Mouse (Mus musculus) heart, embryonic 10.5 days (tissue): ENCODE measurements around the gene Sox3. TPM values are rescaled to one million over a fixed set of nuclear protein-coding genes. Genes with fewer than 3 reads are reported as not detected.

Experiments used
- DNase-seq: peaks from one replicate; pipeline ENCODE4 v3.0.0-alpha.2; 2017; ENCODE audit warnings: low spot score
- H3K27ac ChIP-seq: fragments of 300-500 bp; sonication (generic); 2 replicates; pipeline ENCODE4 v1.5.1; 2016; ENCODE audit warnings: mild to moderate bottlenecking
- H3K27me3 ChIP-seq: fragments of 300-500 bp; sonication (generic); 2 replicates; pipeline ENCODE4 v1.6.1; 2016; ENCODE audit warnings: mild to moderate bottlenecking; ENCODE audit not compliant: poor library complexity, insufficient read depth, severe bottlenecking
- H3K36me3 ChIP-seq: fragments of 300-500 bp; sonication (generic); 2 replicates; pipeline ENCODE4 v1.6.1; 2016; ENCODE audit warnings: mild to moderate bottlenecking, moderate library complexity
- H3K4me1 ChIP-seq: fragments of 300-500 bp; sonication (generic); 2 replicates; pipeline ENCODE4 v1.6.1; 2016; ENCODE audit warnings: mild to moderate bottlenecking
- H3K4me3 ChIP-seq: fragments of 300-500 bp; sonication (generic); 2 replicates; pipeline ENCODE4 v1.5.1; 2016; ENCODE audit warnings: mild to moderate bottlenecking, moderate library complexity
- H3K9me3 ChIP-seq: fragments of 300-500 bp; sonication (generic); 2 replicates; pipeline ENCODE4 v1.6.1; 2016; ENCODE audit warnings: mild to moderate bottlenecking, moderate library complexity
- WGBS: fragments of 180-500 bp; shearing (Covaris S2); methylation state at CpG from one replicate; pipeline ENCODE4 v1.1.7; 2016; 5-methylcytosine and 5-hydroxymethylcytosine counted together
- polyA plus RNA-seq: library from polyadenylated mRNA; unstranded; fragments of >200 nt; fragmentation: Nextera tagmentation; extraction: Ambion mirVana; gene quantifications from 2 replicates; pipeline ENCODE4 v1.2.1, GENCODE M21; 2016

Gene Sox3
- 0.24 and 0.51 TPM in 2 replicates for polyA plus RNA-seq

- H3K27me3 ChIP-seq: peaks cover 86% of the 10 kb centered on the region
- no peaks in the 10 kb centered on the region for H3K36me3 ChIP-seq
- no peaks in the 10 kb centered on the region for H3K4me1 ChIP-seq
- H3K4me3 ChIP-seq: peak within 1 kb of the TSS; percentile 57
- peak within 1 kb of the TSS; percentile 19; the same call in 1 of the 2 replicates for H3K27ac ChIP-seq
- 0 out of 2 replicates have a peak, but pooled peaks cover 3% of the 10 kb centered on the region for H3K9me3 ChIP-seq
- WGBS: 23% methylated on average over 92 of the region's 92 CpGs
- DNase-seq: no peak
Measured at GRCm38 (mm10) chrX:60892801-60893681, at the start of gene Sox3. Gene Sox3 (minus strand): TSS chrX:60893430.

- Histone ChIP-seq H3K4me1 (no peaks in the 10 kb centered on the region), H3K4me3 (no peak overlapping the region), H3K36me3 (no peaks in the 10 kb centered on the region), H3K27me3 (no peaks in the 10 kb centered on the region), H3K27ac (no peak overlapping the region), H3K9me3 (no peaks in the 10 kb centered on the region)
- no peak for DNase-seq
- WGBS: 89% methylated on average over 3 of the region's 3 CpGs
Measured at GRCm38 (mm10) chrX:60940225-60940624, 47.0 kb upstream of the Sox3 start.

- no peak for DNase-seq
- Histone ChIP-seq H3K4me1 (no peaks in the 10 kb centered on the region), H3K27ac (no peak overlapping the region), H3K27me3 (peaks cover 53% of the 10 kb centered on the region), H3K36me3 (no peaks in the 10 kb centered on the region), H3K4me3 (no peak overlapping the region), H3K9me3 (no peaks in the 10 kb centered on the region)
- 41% methylated on average over 4 of the region's 4 CpGs for WGBS
Measured at GRCm38 (mm10) chrX:60899546-60899945, 6.3 kb upstream of the Sox3 start.

GRCm38 (mm10) chrX:60898641-60899040, 5.4 kb upstream of the Sox3 start:
- Histone ChIP-seq H3K36me3 (no peaks in the 10 kb centered on the region), H3K4me3 (peak overlapping the region; percentile 33; the same call in 1 of the 2 replicates), H3K27ac (no peak overlapping the region), H3K9me3 (no peaks in the 10 kb centered on the region), H3K4me1 (no peaks in the 10 kb centered on the region), H3K27me3 (peaks cover 62% of the 10 kb centered on the region)
- no peak for DNase-seq
- WGBS: 16% methylated on average over 18 of the region's 18 CpGs

GRCm38 (mm10) chrX:60896296-60896695, 3.1 kb upstream of the Sox3 start:
- 0 out of 2 replicates have a peak, but pooled peaks cover 3% of the 10 kb centered on the region for H3K9me3 ChIP-seq
- peak overlapping the region; percentile 32; the same call in 1 of the 2 replicates for H3K4me3 ChIP-seq
- H3K27ac ChIP-seq: no peak overlapping the region
- H3K4me1 ChIP-seq: no peaks in the 10 kb centered on the region
- no peak for DNase-seq
- H3K36me3 ChIP-seq: no peaks in the 10 kb centered on the region
- H3K27me3 ChIP-seq: peaks cover 84% of the 10 kb centered on the region
- whole genome bisulfite sequencing: 9% methylated on average over 13 of the region's 13 CpGs

GRCm38 (mm10) chrX:60895416-60895815, 2.2 kb upstream of the Sox3 start:
- Histone ChIP-seq H3K9me3 (0 out of 2 replicates have a peak, but pooled peaks cover 3% of the 10 kb centered on the region), H3K27me3 (peaks cover 85% of the 10 kb centered on the region), H3K4me1 (no peaks in the 10 kb centered on the region), H3K4me3 (no peak overlapping the region), H3K36me3 (no peaks in the 10 kb centered on the region), H3K27ac (no peak overlapping the region)
- no peak for DNase-seq
- WGBS: 16% methylated on average over 11 of the region's 11 CpGs

GRCm38 (mm10) chrX:60893720-60894543, 702 bp upstream of the Sox3 start:
- 0 out of 2 replicates have a peak, but pooled peaks cover 3% of the 10 kb centered on the region for H3K9me3 ChIP-seq
- H3K27me3 ChIP-seq: peaks cover 91% of the 10 kb centered on the region
- no peak overlapping the region for H3K27ac ChIP-seq
- no peak for DNase-seq
- 18% methylated on average over 53 of the region's 59 CpGs for WGBS
- H3K4me3 ChIP-seq: peak overlapping the region; percentile 57
- H3K36me3 ChIP-seq: no peaks in the 10 kb centered on the region
- no peaks in the 10 kb centered on the region for H3K4me1 ChIP-seq

GRCm38 (mm10) chrX:60892098-60892800, 981 bp downstream of the Sox3 start:
- WGBS: 26% methylated on average over 94 of the region's 102 CpGs
- no peak for DNase-seq
- 0 out of 2 replicates have a peak, but pooled peaks cover 3% of the 10 kb centered on the region for H3K9me3 ChIP-seq
- peak overlapping the region; percentile 19; the same call in 1 of the 2 replicates for H3K27ac ChIP-seq
- H3K4me1 ChIP-seq: no peaks in the 10 kb centered on the region
- no peaks in the 10 kb centered on the region for H3K36me3 ChIP-seq
- peak overlapping the region; percentile 57 for H3K4me3 ChIP-seq
- peaks cover 86% of the 10 kb centered on the region for H3K27me3 ChIP-seq

- H3K36me3 ChIP-seq: no peaks in the 10 kb centered on the region
- no peak for DNase-seq
- 0 out of 2 replicates have a peak, but pooled peaks cover 3% of the 10 kb centered on the region for H3K9me3 ChIP-seq
- H3K27me3 ChIP-seq: peaks cover 84% of the 10 kb centered on the region
- H3K4me1 ChIP-seq: no peaks in the 10 kb centered on the region
- WGBS: 16% methylated on average over 43 of the region's 43 CpGs
- peak overlapping the region; percentile 57 for H3K4me3 ChIP-seq
- peak overlapping the region; percentile 19; the same call in 1 of the 2 replicates for H3K27ac ChIP-seq
Measured at GRCm38 (mm10) chrX:60891329-60892095, 1.7 kb downstream of the Sox3 start.

GRCm38 (mm10) chrX:60890651-60891050, 2.6 kb downstream of the Sox3 start:
- H3K9me3 ChIP-seq: 0 out of 2 replicates have a peak, but pooled peaks cover 3% of the 10 kb centered on the region
- no peak overlapping the region for H3K27ac ChIP-seq
- peak overlapping the region; percentile 57 for H3K4me3 ChIP-seq
- no peak for DNase-seq
- 19% methylated on average over 18 of the region's 18 CpGs for WGBS
- H3K27me3 ChIP-seq: peaks cover 76% of the 10 kb centered on the region
- H3K36me3 ChIP-seq: no peaks in the 10 kb centered on the region
- no peaks in the 10 kb centered on the region for H3K4me1 ChIP-seq

- WGBS: 13% methylated on average over 17 of the region's 17 CpGs
- H3K4me3 ChIP-seq: no peak overlapping the region
- H3K4me1 ChIP-seq: no peaks in the 10 kb centered on the region
- DNase-seq: no peak
- peaks cover 70% of the 10 kb centered on the region for H3K27me3 ChIP-seq
- no peak overlapping the region for H3K27ac ChIP-seq
- H3K36me3 ChIP-seq: no peaks in the 10 kb centered on the region
- 0 out of 2 replicates have a peak, but pooled peaks cover 3% of the 10 kb centered on the region for H3K9me3 ChIP-seq
Measured at GRCm38 (mm10) chrX:60889956-60890485, 3.2 kb downstream of the Sox3 start.
